Mouse (Mus musculus): ENCODE data around the gene Fto. TPM values are rescaled to one million over a fixed set of nuclear protein-coding genes. Genes with fewer than 3 reads are reported as not detected.

Fto gene
- total and polyA plus RNA-seq, 3 experiments = 12.2 to 50.1 (median 17.3) TPM

- no peaks in the 10 kb centered on the region for H3K27me3 ChIP-seq (ENCODE audit: insufficient read depth, low read length)
- H3K4me3 ChIP-seq (ENCODE audit: low read depth, low read length) = no peak overlapping the region
- peaks cover 2% of the 10 kb centered on the region; the same call in 1 of the 2 replicates for H3K9me3 ChIP-seq (replicated peaks)
- DNase-seq (ENCODE audit: low spot score) (no peak), ATAC-seq (ENCODE audit: extremely low read depth, insufficient number of reproducible peaks, low FRiP score, poor library complexity, severe bottlenecking) (no peak)
- H3K4me1 ChIP-seq (ENCODE audit: insufficient read depth, low read depth, low read length) = no peaks in the 10 kb centered on the region
- TF ChIP-seq CTCF (IDR thresholded peaks at IDR 0.05; ENCODE audit: low read depth, low read length) (no peak), GATA1 (IDR thresholded peaks at IDR 0.05; ENCODE audit: borderline replicate concordance, low read length) (no peak), POLR2AphosphoS5 (IDR thresholded peaks at IDR 0.05; ENCODE audit: insufficient replicate concordance, low read depth, low read length) (no peak), TAL1 (conservative IDR thresholded peaks at IDR 0.05; ENCODE audit: low read depth, low read length) (no peak), GATA2 (IDR thresholded peaks at IDR 0.05; ENCODE audit: borderline replicate concordance, low read depth, low read length) (no peak)
- H3K36me3 ChIP-seq (replicated peaks) = peaks cover 6% of the 10 kb centered on the region
These were observed 35.3 kb upstream of the Fto start for GRCm38 (mm10) chr8:91278060-91278459.

GRCm38 (mm10) chr8:91280467-91281212 is 32.7 kb upstream of the Fto start:
- no peaks in the 10 kb centered on the region for H3K27me3 ChIP-seq (ENCODE audit: insufficient read depth, low read length)
- H3K4me1 ChIP-seq (ENCODE audit: insufficient read depth, low read depth, low read length) = no peaks in the 10 kb centered on the region
- no peak for ATAC-seq (ENCODE audit: extremely low read depth, insufficient number of reproducible peaks, low FRiP score, poor library complexity, severe bottlenecking)
- peaks cover 2% of the 10 kb centered on the region; the same call in 1 of the 2 replicates for H3K9me3 ChIP-seq (replicated peaks)
- H3K4me3 ChIP-seq (ENCODE audit: low read depth, low read length) = no peak overlapping the region
- no peak for DNase-seq (ENCODE audit: low spot score)
- H3K36me3 ChIP-seq (replicated peaks) = peaks cover 2% of the 10 kb centered on the region
- TF ChIP-seq POLR2AphosphoS5 (IDR thresholded peaks at IDR 0.05; ENCODE audit: insufficient replicate concordance, low read depth, low read length) = no peak
- TF ChIP-seq TAL1 (conservative IDR thresholded peaks at IDR 0.05; ENCODE audit: low read depth, low read length) = no peak
- TF ChIP-seq CTCF (IDR thresholded peaks at IDR 0.05; ENCODE audit: low read depth, low read length) = no peak
- no peak for TF ChIP-seq GATA2 (IDR thresholded peaks at IDR 0.05; ENCODE audit: borderline replicate concordance, low read depth, low read length)
- no peak for TF ChIP-seq GATA1 (IDR thresholded peaks at IDR 0.05; ENCODE audit: borderline replicate concordance, low read length)

- TF ChIP-seq POLR2AphosphoS5 (IDR thresholded peaks at IDR 0.05; ENCODE audit: insufficient replicate concordance, low read depth, low read length) (no peak), GATA1 (IDR thresholded peaks at IDR 0.05; ENCODE audit: borderline replicate concordance, low read length) (no peak), GATA2 (IDR thresholded peaks at IDR 0.05; ENCODE audit: borderline replicate concordance, low read depth, low read length) (no peak), TAL1 (conservative IDR thresholded peaks at IDR 0.05; ENCODE audit: low read depth, low read length) (no peak)
- Histone ChIP-seq H3K27me3 (ENCODE audit: insufficient read depth, low read length) (no peaks in the 10 kb centered on the region), H3K4me1 (ENCODE audit: insufficient read depth, low read depth, low read length) (no peaks in the 10 kb centered on the region), H3K9me3 (replicated peaks) (no peaks in the 10 kb centered on the region), H3K4me3 (ENCODE audit: low read depth, low read length) (no peak overlapping the region), H3K36me3 (replicated peaks) (no peaks in the 10 kb centered on the region)
- no peak for DNase-seq (ENCODE audit: low spot score)
- ATAC-seq (ENCODE audit: extremely low read depth, insufficient number of reproducible peaks, low FRiP score, poor library complexity, severe bottlenecking) = no peak
These were observed 31.8 kb upstream of the Fto start for GRCm38 (mm10) chr8:91281545-91281944.

GRCm38 (mm10) chr8:91282655-91283054 is 30.7 kb upstream of the Fto start:
- H3K36me3 ChIP-seq (replicated peaks) = no peaks in the 10 kb centered on the region
- H3K4me3 ChIP-seq (ENCODE audit: low read depth, low read length) = no peak overlapping the region
- no peaks in the 10 kb centered on the region for H3K4me1 ChIP-seq (ENCODE audit: insufficient read depth, low read depth, low read length)
- DNase-seq (ENCODE audit: low spot score) (no peak), ATAC-seq (ENCODE audit: extremely low read depth, insufficient number of reproducible peaks, low FRiP score, poor library complexity, severe bottlenecking) (no peak)
- no peaks in the 10 kb centered on the region for H3K9me3 ChIP-seq (replicated peaks)
- no peaks in the 10 kb centered on the region for H3K27me3 ChIP-seq (ENCODE audit: insufficient read depth, low read length)
- TF ChIP-seq GATA1 (IDR thresholded peaks at IDR 0.05; ENCODE audit: borderline replicate concordance, low read length) (no peak), TAL1 (conservative IDR thresholded peaks at IDR 0.05; ENCODE audit: low read depth, low read length) (no peak), GATA2 (IDR thresholded peaks at IDR 0.05; ENCODE audit: borderline replicate concordance, low read depth, low read length) (no peak), CTCF (IDR thresholded peaks at IDR 0.05; ENCODE audit: low read depth, low read length) (no peak), POLR2AphosphoS5 (IDR thresholded peaks at IDR 0.05; ENCODE audit: insufficient replicate concordance, low read depth, low read length) (no peak)

- Histone ChIP-seq H3K27me3 (ENCODE audit: insufficient read depth, low read length) (no peaks in the 10 kb centered on the region), H3K4me3 (ENCODE audit: low read depth, low read length) (no peak overlapping the region), H3K4me1 (ENCODE audit: insufficient read depth, low read depth, low read length) (no peaks in the 10 kb centered on the region), H3K36me3 (replicated peaks) (no peaks in the 10 kb centered on the region), H3K9me3 (replicated peaks) (no peaks in the 10 kb centered on the region)
- TF ChIP-seq GATA1 (IDR thresholded peaks at IDR 0.05; ENCODE audit: borderline replicate concordance, low read length) (no peak), CTCF (IDR thresholded peaks at IDR 0.05; ENCODE audit: low read depth, low read length) (no peak), TAL1 (conservative IDR thresholded peaks at IDR 0.05; ENCODE audit: low read depth, low read length) (no peak), POLR2AphosphoS5 (IDR thresholded peaks at IDR 0.05; ENCODE audit: insufficient replicate concordance, low read depth, low read length) (no peak), GATA2 (IDR thresholded peaks at IDR 0.05; ENCODE audit: borderline replicate concordance, low read depth, low read length) (no peak)
- ATAC-seq (ENCODE audit: extremely low read depth, insufficient number of reproducible peaks, low FRiP score, poor library complexity, severe bottlenecking) (no peak), DNase-seq (ENCODE audit: low spot score) (no peak)
These were observed 29.5 kb upstream of the Fto start for GRCm38 (mm10) chr8:91283815-91284214.

- no peaks in the 10 kb centered on the region for H3K9me3 ChIP-seq (replicated peaks)
- H3K36me3 ChIP-seq (replicated peaks) = no peaks in the 10 kb centered on the region
- no peak overlapping the region for H3K4me3 ChIP-seq (ENCODE audit: low read depth, low read length)
- H3K27me3 ChIP-seq (ENCODE audit: insufficient read depth, low read length) = no peaks in the 10 kb centered on the region
- ATAC-seq (ENCODE audit: extremely low read depth, insufficient number of reproducible peaks, low FRiP score, poor library complexity, severe bottlenecking) (no peak), DNase-seq (ENCODE audit: low spot score) (no peak)
- H3K4me1 ChIP-seq (ENCODE audit: insufficient read depth, low read depth, low read length) = no peaks in the 10 kb centered on the region
- TF ChIP-seq GATA1 (IDR thresholded peaks at IDR 0.05; ENCODE audit: borderline replicate concordance, low read length) = no peak
- no peak for TF ChIP-seq POLR2AphosphoS5 (IDR thresholded peaks at IDR 0.05; ENCODE audit: insufficient replicate concordance, low read depth, low read length)
- TF ChIP-seq GATA2 (IDR thresholded peaks at IDR 0.05; ENCODE audit: borderline replicate concordance, low read depth, low read length) = no peak
These were observed 27.1 kb upstream of the Fto start for GRCm38 (mm10) chr8:91286237-91286636.

All from G1E (cell line).